Mouse (Mus musculus): ENCODE measurements around the gene Alox15.
"Not testable (repeated sequence)": the region's sequence is repeated elsewhere in the genome, so short reads cannot be mapped to it uniquely, and the experiment has no call there.

Gene Alox15

GRCm38 (mm10) chr11:70351868-70352267 is at the start of gene Alox15:
TSS of gene Alox15 (minus strand) at chr11:70352031.
- no peak for DNase-seq (ENCODE audit: extremely low read depth, insufficient read length, low spot score)

GRCm38 (mm10) chr11:70389421-70389820 is 37.6 kb upstream of the Alox15 start:
- DNase-seq (ENCODE audit: extremely low read depth, insufficient read length, low spot score) = no peak

GRCm38 (mm10) chr11:70387436-70387835 is 35.6 kb upstream of the Alox15 start:
- no peak for DNase-seq (ENCODE audit: extremely low read depth, insufficient read length, low spot score)

- no peak for DNase-seq (ENCODE audit: extremely low read depth, insufficient read length, low spot score)
Measured at GRCm38 (mm10) chr11:70384136-70384535, 32.3 kb upstream of the Alox15 start.

GRCm38 (mm10) chr11:70381330-70381729 is 29.5 kb upstream of the Alox15 start:
- DNase-seq (ENCODE audit: extremely low read depth, insufficient read length, low spot score) = no peak

- no peak for DNase-seq (ENCODE audit: extremely low read depth, insufficient read length, low spot score)
Measured at GRCm38 (mm10) chr11:70380478-70381005, 28.7 kb upstream of the Alox15 start.

GRCm38 (mm10) chr11:70376054-70376453 is 24.2 kb upstream of the Alox15 start:
- no peak for DNase-seq (ENCODE audit: extremely low read depth, insufficient read length, low spot score)

- DNase-seq (ENCODE audit: extremely low read depth, insufficient read length, low spot score) = no peak
Measured at GRCm38 (mm10) chr11:70374302-70374701, 22.5 kb upstream of the Alox15 start.

- DNase-seq (ENCODE audit: extremely low read depth, insufficient read length, low spot score) = no peak
Measured at GRCm38 (mm10) chr11:70372849-70373557, 21.2 kb upstream of the Alox15 start.

- DNase-seq (ENCODE audit: extremely low read depth, insufficient read length, low spot score) = no peak
Measured at GRCm38 (mm10) chr11:70372396-70372795, 20.6 kb upstream of the Alox15 start.

- not testable (repeated sequence) for DNase-seq (ENCODE audit: extremely low read depth, insufficient read length, low spot score)
Measured at GRCm38 (mm10) chr11:70368626-70369025, 16.8 kb upstream of the Alox15 start.

- not testable (repeated sequence) for DNase-seq (ENCODE audit: extremely low read depth, insufficient read length, low spot score)
Measured at GRCm38 (mm10) chr11:70367701-70368100, 15.9 kb upstream of the Alox15 start.

- DNase-seq (ENCODE audit: extremely low read depth, insufficient read length, low spot score) = no peak
Measured at GRCm38 (mm10) chr11:70348630-70349029, 3.2 kb downstream of the Alox15 start.

- no peak for DNase-seq (ENCODE audit: extremely low read depth, insufficient read length, low spot score)
Measured at GRCm38 (mm10) chr11:70347861-70348260, 4.0 kb downstream of the Alox15 start.

- no peak for DNase-seq (ENCODE audit: extremely low read depth, insufficient read length, low spot score)
Measured at GRCm38 (mm10) chr11:70345546-70345945, 6.3 kb downstream of the Alox15 start.

GRCm38 (mm10) chr11:70345061-70345460 is 6.8 kb downstream of the Alox15 start:
- DNase-seq (ENCODE audit: extremely low read depth, insufficient read length, low spot score) = no peak

GRCm38 (mm10) chr11:70339481-70339880 is 12.3 kb downstream of the Alox15 start:
- no peak for DNase-seq (ENCODE audit: extremely low read depth, insufficient read length, low spot score)

GRCm38 (mm10) chr11:70334477-70334876 is 17.4 kb downstream of the Alox15 start:
- DNase-seq (ENCODE audit: extremely low read depth, insufficient read length, low spot score) = no peak

- peak; percentile 26 for DNase-seq (ENCODE audit: extremely low read depth, insufficient read length, low spot score)
Measured at GRCm38 (mm10) chr11:70324726-70325125, 27.1 kb downstream of the Alox15 start.

GRCm38 (mm10) chr11:70322528-70322927 is 29.3 kb downstream of the Alox15 start, which contains the start of gene Alox12e:
TSS of gene Alox12e (minus strand) at chr11:70322628.
- no peak for DNase-seq (ENCODE audit: extremely low read depth, insufficient read length, low spot score)

- DNase-seq (ENCODE audit: extremely low read depth, insufficient read length, low spot score) = peak; percentile 30
Measured at GRCm38 (mm10) chr11:70321664-70322063, 30.2 kb downstream of the Alox15 start.

- DNase-seq (ENCODE audit: extremely low read depth, insufficient read length, low spot score) = no peak
Measured at GRCm38 (mm10) chr11:70319614-70320013, 32.2 kb downstream of the Alox15 start.

All from 3134 (cell line).